Mouse (Mus musculus) thymus, postnatal 36 days (tissue): ENCODE measurements around the gene Etv1.
"Not testable (repeated sequence)": the region's sequence is repeated elsewhere in the genome, so short reads cannot be mapped to it uniquely, and the experiment has no call there.

Experiments used
- DNase-seq, 2 experiments: peaks; one replicate each; pipeline ENCODE4 v3.0.0; 2022; ENCODE audit warnings: mixed read lengths in 2 of 2

Etv1 gene

DNA sequence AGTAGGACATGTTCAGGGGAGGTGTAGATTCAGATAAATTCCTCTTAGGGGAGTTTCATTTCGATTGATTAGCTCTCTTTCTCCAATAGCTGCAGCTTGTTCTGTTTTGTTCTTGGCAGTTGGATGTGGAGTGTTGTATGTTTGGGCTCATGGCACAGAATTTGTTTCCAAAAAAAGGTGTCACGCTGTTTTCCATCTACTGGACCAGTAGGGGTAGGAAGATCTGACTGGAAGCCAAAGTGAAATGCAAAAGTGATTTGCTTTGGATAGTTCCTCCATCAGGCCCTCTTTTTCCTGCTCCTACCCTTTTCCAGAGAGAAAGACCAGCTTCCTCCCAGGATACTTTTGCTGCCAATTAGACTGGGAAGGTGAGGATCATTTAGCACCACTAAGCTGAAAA is 39.1 kb downstream of the Etv1 start:
- no peak for DNase-seq

GRCm38 (mm10) chr12:38820642-38821041 is 41.5 kb downstream of the Etv1 start:
- no peak for DNase-seq

- DNase-seq, result no peak
Observed at GRCm38 (mm10) chr12:38824405-38824804, 45.2 kb downstream of the Etv1 start.

GRCm38 (mm10) chr12:38832981-38833380 is 53.8 kb downstream of the Etv1 start:
- no peak for DNase-seq

- no peak for DNase-seq
Observed at GRCm38 (mm10) chr12:38834581-38834980, 55.4 kb downstream of the Etv1 start.

DNA sequence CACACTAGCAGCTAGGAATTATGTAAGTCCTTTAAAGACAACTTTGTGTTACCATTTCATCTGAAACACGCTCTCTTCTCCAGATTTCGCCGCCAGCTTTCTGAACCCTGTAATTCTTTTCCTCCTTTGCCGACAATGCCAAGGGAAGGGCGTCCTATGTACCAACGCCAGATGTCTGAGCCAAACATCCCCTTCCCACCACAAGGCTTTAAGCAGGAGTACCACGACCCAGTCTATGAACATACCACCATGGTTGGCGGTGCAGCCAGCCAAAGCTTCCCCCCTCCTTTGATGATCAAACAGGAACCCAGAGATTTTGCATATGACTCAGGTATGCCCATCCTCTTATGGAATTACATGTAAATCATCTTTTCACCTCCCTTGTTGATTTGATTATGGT is 55.8 kb downstream of the Etv1 start:
- not testable (repeated sequence) for DNase-seq

DNA sequence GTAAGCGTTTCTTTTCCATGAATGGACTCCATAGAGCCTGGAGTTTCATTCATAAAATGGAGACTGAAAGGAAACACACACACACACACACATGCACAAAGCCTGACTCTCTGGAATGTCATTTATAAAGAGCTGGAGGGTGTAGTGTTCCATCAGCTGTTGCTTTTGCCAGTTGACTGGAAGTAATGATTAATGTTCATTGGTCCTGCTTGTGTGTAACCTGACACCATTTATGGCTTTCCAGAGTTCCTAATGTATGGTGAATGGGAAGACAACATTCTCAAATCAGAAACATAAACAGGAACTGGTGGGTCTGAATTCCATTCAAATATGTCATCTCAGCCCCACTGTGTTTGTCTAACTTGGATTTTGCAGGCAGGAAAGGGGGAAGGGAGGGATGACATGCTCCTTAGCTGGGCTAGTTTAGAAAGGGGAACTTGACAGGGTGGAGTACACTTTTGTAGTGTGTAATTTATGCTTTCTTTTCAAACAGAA is 64.7 kb downstream of the Etv1 start:
- DNase-seq, result no peak

DNA sequence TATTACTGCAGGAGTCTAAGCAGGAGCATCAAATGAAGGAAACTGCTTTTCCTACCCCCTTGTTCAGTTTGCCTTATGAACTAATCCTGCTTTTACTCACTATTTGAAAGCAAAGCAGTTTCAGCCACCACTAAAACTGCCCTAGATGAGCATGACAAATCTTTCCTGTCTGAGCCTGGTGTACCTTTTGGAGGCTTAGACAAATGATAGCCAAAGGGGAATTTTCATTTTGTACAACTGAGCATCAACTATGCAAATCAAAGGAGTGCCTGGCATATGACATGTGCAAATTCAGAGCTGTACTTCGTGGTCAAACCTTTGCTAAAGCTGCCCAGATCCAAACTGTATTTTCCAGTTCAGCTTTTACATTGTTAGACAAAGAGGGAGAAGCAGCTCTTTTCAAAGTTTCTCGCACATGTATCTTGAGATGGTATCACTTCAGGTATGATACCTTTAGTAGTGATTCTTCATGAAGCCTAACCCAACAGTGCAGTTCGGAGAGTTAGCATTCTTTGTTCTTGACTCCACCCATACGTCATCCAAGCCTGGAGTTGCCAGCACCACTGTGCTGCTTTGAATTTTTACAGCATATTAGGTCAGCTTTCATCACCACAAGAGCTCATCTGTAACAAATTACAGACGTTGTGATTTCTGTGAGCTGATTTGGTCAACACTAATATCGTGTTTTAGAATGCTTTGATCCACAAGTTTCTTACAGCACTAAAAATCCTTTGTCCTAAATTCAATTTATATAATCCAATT is 68.5 kb downstream of the Etv1 start:
- no peak for DNase-seq

GRCm38 (mm10) chr12:38849994-38850393 is 70.8 kb downstream of the Etv1 start:
- DNase-seq, result no peak

GRCm38 (mm10) chr12:38854274-38854673 is 75.1 kb downstream of the Etv1 start:
- DNase-seq, result no peak

DNA sequence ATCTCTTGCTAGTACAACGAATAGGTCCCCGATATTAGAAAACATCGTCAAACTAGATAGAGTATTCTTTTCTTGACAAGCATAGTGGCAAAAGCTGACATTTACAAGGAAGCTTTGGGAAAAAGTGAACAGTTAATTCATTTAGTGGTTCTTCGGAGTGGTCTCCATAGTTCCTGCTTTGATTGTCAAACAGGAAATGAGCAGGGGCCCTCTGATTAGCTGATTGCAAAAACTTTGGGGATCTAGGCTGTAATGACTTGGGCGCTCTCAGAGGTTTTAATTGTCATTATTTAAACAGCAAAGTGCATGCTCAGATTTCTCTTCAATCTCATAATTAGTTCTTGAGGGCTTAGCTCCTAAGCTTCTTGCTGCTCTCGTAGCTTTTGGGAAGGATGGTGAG is 75.6 kb downstream of the Etv1 start:
- DNase-seq, result no peak

GRCm38 (mm10) chr12:38859675-38860074 is 80.5 kb downstream of the Etv1 start:
- DNase-seq, result no peak

- no peak for DNase-seq
Observed at GRCm38 (mm10) chr12:38860168-38861115, 81.3 kb downstream of the Etv1 start.

DNA sequence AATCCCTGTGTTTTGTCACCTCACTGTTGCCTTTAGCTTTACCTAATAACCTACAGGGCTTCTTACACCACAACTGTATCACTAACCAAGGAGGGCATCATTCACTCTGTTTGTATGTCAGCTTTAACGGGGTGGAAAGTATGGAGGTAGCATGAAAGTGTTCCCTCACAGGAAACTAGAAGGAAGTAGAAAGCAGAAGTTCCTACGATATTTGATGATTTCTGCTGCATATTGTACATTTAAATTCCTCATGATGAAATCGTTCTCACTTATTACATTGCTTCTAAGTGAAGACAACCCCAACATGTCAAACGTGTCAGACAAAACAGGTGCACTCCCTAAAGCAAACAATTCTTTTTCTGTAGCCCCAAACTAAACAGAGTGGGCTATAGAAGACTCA is 84.2 kb downstream of the Etv1 start:
- DNase-seq, result no peak

GRCm38 (mm10) chr12:38863982-38864828 is 85.0 kb downstream of the Etv1 start:
- DNase-seq, result no peak

- DNase-seq, result no peak
Observed at GRCm38 (mm10) chr12:38874470-38874995, 95.4 kb downstream of the Etv1 start.

GRCm38 (mm10) chr12:38904516-38904915 is 125.3 kb downstream of the Etv1 start:
- DNase-seq, result no peak

DNA sequence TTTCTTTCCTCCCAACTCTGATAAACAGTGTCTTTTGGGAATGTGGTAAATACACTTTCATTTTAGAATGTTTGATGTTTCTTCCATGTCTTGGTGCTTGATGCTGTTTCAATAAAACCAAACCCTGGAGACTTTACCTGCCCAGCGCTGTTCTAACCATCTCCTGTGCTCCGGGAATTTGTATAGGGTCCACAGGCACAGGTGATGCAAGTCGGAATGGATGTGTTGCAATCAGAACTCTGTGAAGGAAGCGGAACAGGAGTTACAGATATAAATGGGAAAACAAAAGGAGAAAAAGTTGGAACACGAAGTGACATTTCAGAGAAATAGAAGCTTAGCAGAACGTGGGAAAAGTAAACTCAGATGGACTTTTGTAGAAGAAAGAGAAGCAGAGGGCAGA is 127.1 kb downstream of the Etv1 start:
- no peak for DNase-seq

- no peak for DNase-seq
Observed at GRCm38 (mm10) chr12:38906812-38907211, 127.6 kb downstream of the Etv1 start.

DNA sequence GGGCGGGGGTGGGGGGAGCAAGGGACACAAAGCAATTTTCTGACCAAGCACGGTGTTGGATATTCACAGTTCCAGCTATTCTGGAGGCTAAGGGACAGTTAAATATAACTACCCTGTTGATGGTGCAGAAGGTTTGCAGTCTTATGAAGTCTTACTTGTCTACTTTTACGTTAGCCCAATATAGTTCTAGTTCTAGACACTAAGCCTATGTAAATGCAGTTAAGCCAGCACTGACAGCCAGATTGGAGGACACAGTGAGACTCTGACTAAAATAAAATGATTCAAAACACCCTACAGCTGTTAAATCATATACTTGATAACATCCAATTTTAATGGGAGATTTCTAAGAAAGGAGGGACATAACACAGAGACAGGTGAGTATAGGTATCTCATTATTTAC is 129.8 kb downstream of the Etv1 start:
- DNase-seq, result no peak
